Mouse (Mus musculus) left cerebral cortex, adult 2 months (tissue): ENCODE measurements around the gene Zc3h18. TPM values are rescaled to one million over a fixed set of nuclear protein-coding genes. Genes with fewer than 3 reads are reported as not detected.

ENCODE experiments used
- DNase-seq, 2 experiments: peaks; one replicate each; pipeline ENCODE4 v3.0.0; 2021 to 2022; ENCODE audit warnings: low spot score in 2 of 2, mixed read lengths in 1 of 2; ENCODE audit errors: extremely low spot score in 1 of 2
- H3K27ac ChIP-seq: fragments of 200-600 bp; 2 replicates; pipeline ENCODE4 v1.8.1; 2022
- H3K4me3 ChIP-seq: fragments of 200-600 bp; 2 replicates; pipeline ENCODE4 v1.8.1; 2022
- CTCF ChIP-seq: fragments of 200-600 bp; IDR thresholded peaks from 2 replicates; pipeline ENCODE4 v1.8.1; 2022; ENCODE audit warnings: antibody characterized with exemption, mild to moderate bottlenecking, moderate library complexity
- intact Hi-C: fragments of 180-260 bp; cut with DNase I; formaldehyde crosslinking; loops from one replicate; pipeline ENCODE4 v1.15.1; 2025
- total RNA-seq, 2 experiments: library from RNA; stranded (reverse); gene quantifications; 2 replicates each; pipeline ENCODE4 v1.2.3; 2021

Zc3h18 gene
- total RNA-seq, 2 experiments from 2014 or later, result 42.3 to 45.0 TPM

GRCm38 (mm10) chr8:122463651-122464640, 87.5 kb downstream of the Zc3h18 start:
- DNase-seq, result no peak
- TF ChIP-seq CTCF, result no peak
- no peak overlapping the region for H3K4me3 ChIP-seq
- no peak overlapping the region for H3K27ac ChIP-seq
- intact Hi-C loops, result loop anchor here (5.0 kb wide), 1 partner anchor 203 kb away; no protein-coding TSS in a partner anchor

- Histone ChIP-seq H3K27ac (no peak overlapping the region), H3K4me3 (no peak overlapping the region)
- TF ChIP-seq CTCF, result no peak
- intact Hi-C loops, result loop anchor here (5.0 kb wide), 1 partner anchor 202 kb away; no protein-coding TSS in a partner anchor
- no peak for DNase-seq
Observed at GRCm38 (mm10) chr8:122464985-122465384, 88.6 kb downstream of the Zc3h18 start.

Other genes with a start within 250 kb of the Zc3h18 start
- gene Zfpm1, start 94.5 kb upstream of the Zc3h18 start, total RNA-seq, result 10 to 100 TPM; 39.5 to 42.1 TPM
- 10 to 100 TPM in 1 of 2 experiments, 1 to 10 TPM in 1; 7.1 to 11.4 TPM for gene Trhr2, start 15.9 kb upstream of the Zc3h18 start, total RNA-seq
- not detected for gene Il17c, start 45.4 kb downstream of the Zc3h18 start, total RNA-seq
- gene Cyba, start 56.3 kb downstream of the Zc3h18 start, total RNA-seq, result 1 to 10 TPM; 6.6 to 7.1 TPM
- gene Mvd, start 66.8 kb downstream of the Zc3h18 start, total RNA-seq, result 10 to 100 TPM; 20.8 to 25.3 TPM
- gene Snai3, start 84.1 kb downstream of the Zc3h18 start, total RNA-seq, result 1 to 10 TPM; 1.0 to 1.6 TPM
- 10 to 100 TPM; 37.6 to 37.9 TPM for gene Rnf166, start 99.5 kb downstream of the Zc3h18 start, total RNA-seq
- 10 to 100 TPM; 27.0 TPM for gene Ctu2, start 99.5 kb downstream of the Zc3h18 start, total RNA-seq
- 1 to 10 TPM; 6.8 to 7.7 TPM for gene Piezo1, start 174.7 kb downstream of the Zc3h18 start, total RNA-seq
- gene Cdt1, start 191.4 kb downstream of the Zc3h18 start, total RNA-seq, result 1 to 10 TPM; 2.5 to 5.0 TPM
- 10 to 100 TPM; 52.8 to 56.0 TPM for gene Aprt, start 200.3 kb downstream of the Zc3h18 start, total RNA-seq
- 1 to 10 TPM; 8.1 to 8.3 TPM for gene Galns, start 234.9 kb downstream of the Zc3h18 start, total RNA-seq
- 10 to 100 TPM; 69.8 to 80.3 TPM for gene Trappc2l, start 235.0 kb downstream of the Zc3h18 start, total RNA-seq
- not detected for gene Pabpn1l, start 246.1 kb downstream of the Zc3h18 start, total RNA-seq